Comparison of ENCODE assay signal across 30 mouse cellular contexts in the genomic region with DNA sequence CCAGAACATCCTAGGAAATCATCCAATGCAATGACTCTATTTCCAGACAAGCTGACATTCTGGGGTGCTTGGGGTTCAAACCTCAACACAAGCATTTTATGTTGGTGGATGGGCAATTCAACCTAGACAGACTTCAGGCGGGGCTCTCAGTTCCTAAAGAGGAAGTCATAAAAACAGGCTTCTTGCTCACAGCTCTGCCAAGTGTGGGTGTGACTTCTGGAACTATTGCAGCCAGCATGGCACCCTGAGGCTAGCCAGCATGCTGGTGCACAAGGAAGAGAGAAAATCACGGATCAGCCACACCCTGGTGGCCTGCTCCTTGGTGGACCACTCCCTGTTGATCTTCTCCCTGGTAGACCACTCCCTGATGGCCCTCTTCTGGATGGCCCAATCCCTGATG. TPM values are rescaled to one million over a fixed set of nuclear protein-coding genes. Genes with fewer than 3 reads are reported as not detected.
"Had no signal": no experiment of that assay in that cellular context is flagged by ENCODE, and none has a peak within 500 bp of the region (broad histone marks: within the 10 kb centered on the region; RNA-seq: fewer than 3 reads in every experiment).

No protein-coding gene starts in this region.

- H3K4me1 ChIP-seq: limb, embryonic 12.5 days; limb, embryonic 15.5 days; midbrain, embryonic 10.5 days; midbrain, embryonic 13.5 days; neural tube, embryonic 13.5 days; stomach, embryonic 15.5 days had no signal

- ATAC-seq: liver, postnatal 0 days; lung, postnatal 0 days; midbrain, embryonic 13.5 days; midbrain, embryonic 16.5 days had no signal

- H3K9me3 ChIP-seq: limb, embryonic 12.5 days; limb, embryonic 15.5 days; midbrain, embryonic 10.5 days; midbrain, embryonic 13.5 days; neural tube, embryonic 13.5 days; stomach, embryonic 15.5 days had no signal

- H3K4me3 ChIP-seq: layer of hippocampus, adult 2 months; limb, embryonic 12.5 days; limb, embryonic 15.5 days; megakaryocyte, embryonic 14.5 days; midbrain, embryonic 10.5 days; midbrain, embryonic 13.5 days; myocyte; neural tube, embryonic 13.5 days; stomach, embryonic 15.5 days had no signal

- H3K36me3 ChIP-seq: limb, embryonic 12.5 days; limb, embryonic 15.5 days; midbrain, embryonic 10.5 days; midbrain, embryonic 13.5 days; neural tube, embryonic 13.5 days; stomach, embryonic 15.5 days had no signal

- H3K27me3 ChIP-seq: limb, embryonic 12.5 days; limb, embryonic 15.5 days; midbrain, embryonic 13.5 days; neural tube, embryonic 13.5 days; stomach, embryonic 15.5 days had no signal

- H3K27ac ChIP-seq: layer of hippocampus, adult 2 months; limb, embryonic 12.5 days; limb, embryonic 15.5 days; liver, embryonic 14.5 days; macrophage; midbrain, embryonic 10.5 days; midbrain, embryonic 13.5 days; neural tube, embryonic 13.5 days; stomach, embryonic 15.5 days had no signal

- DNase-seq: kidney, adult 9 months; kidney, postnatal 14 days; kidney, postnatal 4 days; layer of hippocampus, adult 9-11 months; left cerebral cortex, postnatal 4 days; liver, postnatal 0 days; lung, embryonic 14.5 days; retina, postnatal 1 day; right cerebral cortex, postnatal 25 days; spleen, adult 18-20 months; thymus, adult 18-20 months; thymus, postnatal 36 days had no signal

RNA-seq across cellular contexts. Expression of gene Rbp2, which starts 45.1 kb away (rescaled TPM):
- total RNA-seq: layer of hippocampus, adult 2 months; layer of hippocampus, postnatal 25 days; left cerebral cortex, adult 18-20 months; left cerebral cortex, postnatal 10 days; left cerebral cortex, postnatal 4 days; monocyte, adult 5-6 weeks; neutrophil, adult 5-6 weeks had no signal
- polyA plus RNA-seq: limb, embryonic 12.5 days; macrophage; midbrain, embryonic 13.5 days; midbrain, embryonic 16.5 days had no signal
